Mouse (Mus musculus): ENCODE results near the gene Hspg2.
A peak's percentile ranks its signal among the peaks of the same experiment; 100 is the strongest.

Gene Hspg2

GRCm38 (mm10) chr4:137480191-137480992, 11.8 kb downstream of the Hspg2 start:
- no peak for DNase-seq (ENCODE audit: low spot score in 2 of 2)

GRCm38 (mm10) chr4:137480993-137481340, 12.4 kb downstream of the Hspg2 start:
- DNase-seq (ENCODE audit: low spot score in 2 of 2), result no peak

GRCm38 (mm10) chr4:137481381-137482030, 12.9 kb downstream of the Hspg2 start:
- DNase-seq (ENCODE audit: low spot score in 2 of 2), result no peak

- no peak for DNase-seq (ENCODE audit: low spot score in 2 of 2)
Observed at GRCm38 (mm10) chr4:137483871-137484270, 15.3 kb downstream of the Hspg2 start.

GRCm38 (mm10) chr4:137484586-137484985, 16.0 kb downstream of the Hspg2 start:
- DNase-seq (ENCODE audit: low spot score in 2 of 2), result no peak

- no peak for DNase-seq (ENCODE audit: low spot score in 2 of 2)
Observed at GRCm38 (mm10) chr4:137485258-137485960, 16.8 kb downstream of the Hspg2 start.

GRCm38 (mm10) chr4:137486081-137487014, 17.8 kb downstream of the Hspg2 start:
- DNase-seq (ENCODE audit: low spot score in 2 of 2), result no peak

GRCm38 (mm10) chr4:137487286-137488000, 18.9 kb downstream of the Hspg2 start:
- no peak for DNase-seq (ENCODE audit: low spot score in 2 of 2)

- DNase-seq (ENCODE audit: low spot score in 2 of 2), result no peak
Observed at GRCm38 (mm10) chr4:137488038-137488437, 19.5 kb downstream of the Hspg2 start.

GRCm38 (mm10) chr4:137488571-137489303, 20.2 kb downstream of the Hspg2 start:
- DNase-seq (ENCODE audit: low spot score in 2 of 2), result no peak

- no peak for DNase-seq (ENCODE audit: low spot score in 2 of 2)
Observed at GRCm38 (mm10) chr4:137489996-137490395, 21.4 kb downstream of the Hspg2 start.

- DNase-seq (ENCODE audit: low spot score in 2 of 2), result no peak
Observed at GRCm38 (mm10) chr4:137492563-137492962, 24.0 kb downstream of the Hspg2 start.

GRCm38 (mm10) chr4:137493187-137493586, 24.6 kb downstream of the Hspg2 start:
- DNase-seq (ENCODE audit: low spot score in 2 of 2), result no peak

GRCm38 (mm10) chr4:137494751-137495500, 26.4 kb downstream of the Hspg2 start:
- no peak for DNase-seq (ENCODE audit: low spot score in 2 of 2)

- DNase-seq (ENCODE audit: low spot score in 2 of 2), result peak; percentile 74 to 80
Observed at GRCm38 (mm10) chr4:137495501-137496100, 27.0 kb downstream of the Hspg2 start.

GRCm38 (mm10) chr4:137497367-137497766, 28.8 kb downstream of the Hspg2 start:
- DNase-seq (ENCODE audit: low spot score in 2 of 2), result no peak

GRCm38 (mm10) chr4:137497892-137498722, 29.5 kb downstream of the Hspg2 start:
- DNase-seq (ENCODE audit: low spot score in 2 of 2), result no peak

Data from spleen, postnatal 36 days (tissue).